Mouse (Mus musculus) G1E-ER4 (cell line): Measurements from ENCODE around the gene Galp. TPM values are rescaled to one million over a fixed set of nuclear protein-coding genes. Genes with fewer than 3 reads are reported as not detected.

ENCODE experiments used
- GATA1 ChIP-seq: IDR thresholded peaks from one replicate; pipeline ENCODE4 v1.8.0; 2012; ENCODE audit warnings: low read length, inconsistent platforms
- polyA plus RNA-seq: library from polyadenylated mRNA; stranded (reverse); fragments of >175 nt; gene quantifications from 2 replicates; pipeline ENCODE4 v1.2.3, GENCODE M21; 2012

The Galp gene
- polyA plus RNA-seq, 1 experiment = not detected

DNA sequence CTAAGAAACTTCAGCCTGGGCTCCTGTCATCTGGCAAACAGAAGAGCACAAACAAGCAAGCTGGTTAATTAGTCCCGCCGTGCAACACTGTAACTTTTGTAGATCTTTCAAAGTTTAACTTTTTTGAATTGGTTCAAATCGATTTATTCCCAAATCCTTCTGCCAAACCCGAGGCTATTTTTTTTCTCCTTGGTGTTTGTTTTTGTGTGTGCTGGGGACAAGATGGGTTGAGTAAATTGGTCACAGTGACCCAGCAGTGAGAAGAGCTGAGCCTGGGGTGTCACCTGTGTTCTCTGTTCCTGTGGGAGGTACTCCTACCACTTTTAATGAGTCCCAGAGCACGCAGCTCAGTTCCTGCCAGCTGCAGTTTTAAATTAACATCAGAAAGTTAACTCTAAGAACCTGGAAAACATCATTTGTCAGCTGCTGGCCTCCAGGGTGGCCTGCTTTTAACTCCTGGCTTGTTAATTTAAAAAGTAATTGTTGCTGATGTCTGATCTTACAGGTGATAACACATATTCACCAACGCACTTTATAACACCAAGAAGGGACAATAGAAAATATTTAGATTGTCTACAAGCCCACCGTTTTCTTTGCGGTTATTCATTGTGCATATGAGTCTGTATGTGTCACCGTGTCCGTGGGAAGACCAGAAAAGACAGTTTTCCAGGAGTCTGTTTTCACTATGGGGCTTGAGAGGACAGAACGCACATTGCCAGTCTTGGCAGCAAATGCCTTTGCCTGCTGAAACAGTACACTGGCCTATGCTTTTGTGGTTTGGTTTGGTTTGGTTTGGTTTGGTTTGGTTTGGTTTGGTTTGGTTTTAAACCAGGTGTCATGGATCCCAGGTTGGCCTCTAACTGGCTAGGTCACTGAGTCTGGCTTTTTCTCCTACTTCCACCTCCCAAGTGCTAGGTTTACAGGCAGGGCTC, 47.7 kb downstream of the Galp start:
- no peak for TF ChIP-seq GATA1

- TF ChIP-seq GATA1 = no peak
Observed at GRCm38 (mm10) chr7:6252410-6252809, 55.5 kb downstream of the Galp start, which contains the start of gene Epp13. Epp13 (plus strand) TSS chr7:6252710.

GRCm38 (mm10) chr7:6254451-6254850, 57.6 kb downstream of the Galp start:
- TF ChIP-seq GATA1 = no peak

GRCm38 (mm10) chr7:6257386-6257785, 60.5 kb downstream of the Galp start:
- TF ChIP-seq GATA1 = no peak

- no peak for TF ChIP-seq GATA1
Observed at GRCm38 (mm10) chr7:6258232-6259220, 61.6 kb downstream of the Galp start.

GRCm38 (mm10) chr7:6262120-6262519, 65.2 kb downstream of the Galp start:
- no peak for TF ChIP-seq GATA1

DNA sequence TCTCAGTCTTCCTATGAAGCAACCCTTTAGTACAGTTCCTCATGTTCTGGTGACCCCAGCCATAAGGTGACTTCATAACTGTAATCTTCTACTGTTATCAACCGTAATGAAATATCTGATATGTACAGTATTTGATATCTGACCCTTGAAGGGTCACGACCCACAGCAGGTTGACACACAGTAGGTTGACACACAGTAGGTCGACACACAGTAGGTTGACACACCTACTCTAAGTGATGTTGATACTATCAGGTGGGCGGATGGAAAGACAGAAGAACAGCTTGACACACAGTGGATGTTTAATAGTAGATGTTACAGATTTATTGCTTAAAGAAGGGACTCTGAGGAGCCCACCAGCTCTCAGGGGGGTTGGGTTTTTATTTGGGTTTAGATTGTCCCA, 66.1 kb downstream of the Galp start:
- TF ChIP-seq GATA1 = no peak

- no peak for TF ChIP-seq GATA1
Observed at GRCm38 (mm10) chr7:6265695-6266094, 68.8 kb downstream of the Galp start.

Other genes with a start within 250 kb of the Galp start
- not detected in 2 replicates for gene Vmn1r65, start 186.1 kb upstream of the Galp start, polyA plus RNA-seq
- gene Nlrp4c, start 151.9 kb upstream of the Galp start, polyA plus RNA-seq = not detected in 2 replicates
- gene Zfp787, start 41.1 kb upstream of the Galp start, polyA plus RNA-seq = 63.8 and 69.9 TPM in 2 replicates
- 68.9 and 81.1 TPM in 2 replicates for gene Zfp444, start 24.9 kb upstream of the Galp start, polyA plus RNA-seq
- not detected in 2 replicates for gene Zscan5b, start 25.2 kb downstream of the Galp start, polyA plus RNA-seq
- not detected in 2 replicates for gene Epp13, start 55.6 kb downstream of the Galp start, polyA plus RNA-seq
- gene Zfp667, start 89.5 kb downstream of the Galp start, polyA plus RNA-seq = 0.16 and 1.4 TPM in 2 replicates
- not detected in 2 replicates for gene Zfp583, start 134.2 kb downstream of the Galp start, polyA plus RNA-seq
- gene Gm3854, start 146.7 kb downstream of the Galp start, polyA plus RNA-seq = not detected in 2 replicates
- gene Zfp78, start 166.2 kb downstream of the Galp start, polyA plus RNA-seq = 0.02 TPM in 1 of 2 replicates, not detected in the other
- 0.64 and 0.66 TPM in 2 replicates for gene Zfp28, start 186.2 kb downstream of the Galp start, polyA plus RNA-seq
- gene Smim17, start 201.6 kb downstream of the Galp start, polyA plus RNA-seq = not detected in 2 replicates
- not detected in 2 replicates for gene Gm20715, start 213.2 kb downstream of the Galp start, polyA plus RNA-seq
- not detected in 2 replicates for gene Olfr1344, start 241.6 kb downstream of the Galp start, polyA plus RNA-seq